Mouse (Mus musculus): ENCODE measurements around the gene Atp5j2.

GRCm38 (mm10) chr5:145178461-145178980 is 13.3 kb downstream of the Atp5j2 start:
- TF ChIP-seq POLR2A (IDR thresholded peaks at IDR 0.05; ENCODE audit: insufficient read depth, low read depth, low read length) (no peak), CTCF (IDR thresholded peaks at IDR 0.05; ENCODE audit: insufficient read depth, low read depth, low read length) (no peak)

Measured in olfactory bulb, adult 2 months (tissue).